Mouse (Mus musculus): Measurements from ENCODE around the gene Glud1.

Glud1 gene

GRCm38 (mm10) chr14:34310234-34310965, at the start of gene Glud1, which contains the start of gene Shld2:
Glud1 (plus strand) TSS chr14:34310727.
Shld2 (minus strand) TSS chr14:34310493.
- peak; percentile 94 for DNase-seq

GRCm38 (mm10) chr14:34268046-34268445, 42.5 kb upstream of the Glud1 start:
- DNase-seq: no peak

- DNase-seq: no peak
These were observed 37.2 kb upstream of the Glud1 start for GRCm38 (mm10) chr14:34273280-34273679.

- no peak for DNase-seq
These were observed 36.4 kb upstream of the Glud1 start for GRCm38 (mm10) chr14:34274141-34274540.

- DNase-seq: no peak
These were observed 35.3 kb upstream of the Glud1 start for GRCm38 (mm10) chr14:34275225-34275624.

- DNase-seq: no peak
These were observed 30.8 kb upstream of the Glud1 start for GRCm38 (mm10) chr14:34279726-34280125.

- no peak for DNase-seq
These were observed 29.7 kb upstream of the Glud1 start for GRCm38 (mm10) chr14:34280798-34281197.

GRCm38 (mm10) chr14:34281736-34282269, 28.7 kb upstream of the Glud1 start:
- DNase-seq: no peak

- no peak for DNase-seq
These were observed 22.1 kb upstream of the Glud1 start for GRCm38 (mm10) chr14:34288396-34288795.

- DNase-seq: no peak
These were observed 21.1 kb upstream of the Glud1 start for GRCm38 (mm10) chr14:34289259-34290015.

GRCm38 (mm10) chr14:34290229-34290628, 20.3 kb upstream of the Glud1 start:
- no peak for DNase-seq

- no peak for DNase-seq
These were observed 16.9 kb upstream of the Glud1 start for GRCm38 (mm10) chr14:34293641-34294040.

GRCm38 (mm10) chr14:34296350-34296749, 14.2 kb upstream of the Glud1 start:
- DNase-seq: no peak

GRCm38 (mm10) chr14:34297038-34297437, 13.5 kb upstream of the Glud1 start:
- DNase-seq: no peak

- DNase-seq: no peak
These were observed 12.9 kb upstream of the Glud1 start for GRCm38 (mm10) chr14:34297634-34298033.

GRCm38 (mm10) chr14:34298871-34299700, 11.4 kb upstream of the Glud1 start:
- no peak for DNase-seq

GRCm38 (mm10) chr14:34302681-34303242, 7.8 kb upstream of the Glud1 start:
- DNase-seq: no peak

GRCm38 (mm10) chr14:34303265-34303680, 7.3 kb upstream of the Glud1 start:
- DNase-seq: no peak

GRCm38 (mm10) chr14:34309266-34309665, 1.3 kb upstream of the Glud1 start:
- no peak for DNase-seq

- DNase-seq: no peak
These were observed 657 bp upstream of the Glud1 start for GRCm38 (mm10) chr14:34309907-34310233.

- peak; percentile 47 for DNase-seq
These were observed 599 bp downstream of the Glud1 start for GRCm38 (mm10) chr14:34311021-34311631.

GRCm38 (mm10) chr14:34311691-34312090, 1.2 kb downstream of the Glud1 start:
- DNase-seq: no peak

Measured in right cerebral cortex, postnatal 4 days (tissue).